Mouse (Mus musculus): ENCODE data around the gene Vstm4. TPM values are rescaled to one million over a fixed set of nuclear protein-coding genes. Genes with fewer than 3 reads are reported as not detected.
A peak's percentile ranks its signal among the peaks of the same experiment; 100 is the strongest.

The Vstm4 gene
- total and polyA plus RNA-seq, 3 experiments: not detected

DNA sequence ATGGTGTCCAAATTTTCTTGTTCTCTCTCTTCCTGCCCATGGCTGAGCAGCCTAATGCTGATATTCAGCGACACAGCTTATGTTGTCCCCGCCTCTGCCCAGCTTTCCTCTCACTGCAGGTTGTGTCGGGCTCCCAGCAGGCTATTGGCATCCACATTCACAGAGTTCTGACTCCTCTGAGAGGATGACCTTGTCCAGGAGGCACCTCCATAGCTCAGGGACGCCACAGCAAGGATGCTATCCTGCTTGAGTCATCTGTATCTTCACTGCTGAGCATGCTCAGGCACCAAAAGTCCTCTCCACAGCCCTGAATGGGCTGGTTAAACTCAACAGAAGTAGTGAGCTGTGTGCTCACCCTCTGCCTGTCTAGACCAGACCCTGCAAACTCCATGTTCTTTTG, 41.6 kb upstream of the Vstm4 start:
- Histone ChIP-seq H3K4me2 (ENCODE audit: insufficient read depth, low read depth, poor library complexity, severe bottlenecking) (no peak overlapping the region), H3K9ac (ENCODE audit: insufficient read depth, low read depth) (no peak overlapping the region), H3K36me3 (replicated peaks in 1 of 2; ENCODE audit: control insufficient read depth in 1 of 2, insufficient read depth in 1 of 2, low read length in 1 of 2) (no peaks in the 10 kb centered on the region), H3K4me3 (replicated peaks in 1 of 3; ENCODE audit: low read depth in 2 of 3, low read length in 2 of 3, poor library complexity in 1 of 3) (no peak overlapping the region), H3K27me3 (replicated peaks) (peaks cover 1% of the 10 kb centered on the region), H3K9me3 (replicated peaks; ENCODE audit: low read length) (no peaks in the 10 kb centered on the region), H3K4me1 (ENCODE audit: control insufficient read depth in 1 of 2, insufficient read depth in 2 of 2) (peaks cover 0 to 5% of the 10 kb centered on the region in 2 experiments; a peak in 2 of 4 replicates), H3K79me2 (replicated peaks; ENCODE audit: control insufficient read depth, extremely low read depth, insufficient read depth, poor library complexity, severe bottlenecking) (no peaks in the 10 kb centered on the region), H3K27ac (ENCODE audit: insufficient read depth, low read depth) (no peak overlapping the region)
- TF ChIP-seq TBP (conservative IDR thresholded peaks at IDR 0.05; ENCODE audit: low read depth, low read length) (no peak), RAD21 (IDR thresholded peaks at IDR 0.05; ENCODE audit: low read depth, low read length) (no peak), ZNF384 (IDR thresholded peaks at IDR 0.05; ENCODE audit: low read depth, low read length) (no peak), EP300 (IDR thresholded peaks at IDR 0.05; ENCODE audit: low read length) (no peak), JUN (IDR thresholded peaks at IDR 0.05; ENCODE audit: insufficient read depth, low read depth, low read length) (no peak), RCOR1 (conservative IDR thresholded peaks at IDR 0.05; ENCODE audit: low read depth, low read length) (no peak), MYC (IDR thresholded peaks at IDR 0.05; ENCODE audit: low read depth, low read length) (no peak), CTCF (conservative IDR thresholded peaks at IDR 0.05 in 1 of 2, IDR thresholded peaks at IDR 0.05 in 1 of 2; ENCODE audit: low read depth in 2 of 2, low read length in 2 of 2) (no peak), MAZ (IDR thresholded peaks at IDR 0.05; ENCODE audit: low read depth, low read length) (no peak), NRF1 (IDR thresholded peaks at IDR 0.05; ENCODE audit: low read depth, low read length) (no peak), CHD2 (IDR thresholded peaks at IDR 0.05; ENCODE audit: low read length) (no peak), MAFK (IDR thresholded peaks at IDR 0.05; ENCODE audit: insufficient replicate concordance, low read length) (no peak), SIN3A (IDR thresholded peaks at IDR 0.05; ENCODE audit: low read length) (no peak), ETS1 (conservative IDR thresholded peaks at IDR 0.05; ENCODE audit: low read depth, low read length) (no peak), KAT2A (IDR thresholded peaks at IDR 0.05; ENCODE audit: insufficient replicate concordance, low read length) (no peak)
- in situ Hi-C loops (cut with MboI; ENCODE audit: low pct_ligation_motif_present, low pct_unique_long_range_greater_than_20kb, low sequenced_read_pairs) (loop anchor here (25.0 kb wide), 1 partner anchor 203 kb away; no protein-coding TSS in a partner anchor), dilution Hi-C loops (cut with MboI; ENCODE audit: extremely low pct_ligation_motif_present, extremely low pct_unique_long_range_greater_than_20kb, low sequenced_read_pairs) (no loop called here)
- DNase-seq (ENCODE audit: extremely low read depth): no peak

GRCm38 (mm10) chr14:32816533-32816932, 40.0 kb upstream of the Vstm4 start:
- H3K79me2 ChIP-seq (replicated peaks; ENCODE audit: control insufficient read depth, extremely low read depth, insufficient read depth, poor library complexity, severe bottlenecking): no peaks in the 10 kb centered on the region
- no peaks in the 10 kb centered on the region for H3K9me3 ChIP-seq (replicated peaks; ENCODE audit: low read length)
- no peak overlapping the region for H3K27ac ChIP-seq (ENCODE audit: insufficient read depth, low read depth)
- peaks cover 1% of the 10 kb centered on the region for H3K27me3 ChIP-seq (replicated peaks)
- in situ Hi-C loops (cut with MboI; ENCODE audit: low pct_ligation_motif_present, low pct_unique_long_range_greater_than_20kb, low sequenced_read_pairs) (loop anchor here (25.0 kb wide), 1 partner anchor 204 kb away; no protein-coding TSS in a partner anchor), dilution Hi-C loops (cut with MboI; ENCODE audit: extremely low pct_ligation_motif_present, extremely low pct_unique_long_range_greater_than_20kb, low sequenced_read_pairs) (no loop called here)
- H3K4me2 ChIP-seq (ENCODE audit: insufficient read depth, low read depth, poor library complexity, severe bottlenecking): no peak overlapping the region
- no peak overlapping the region for H3K9ac ChIP-seq (ENCODE audit: insufficient read depth, low read depth)
- peaks cover 0 to 5% of the 10 kb centered on the region in 2 experiments; a peak in 2 of 4 replicates for H3K4me1 ChIP-seq (ENCODE audit: control insufficient read depth in 1 of 2, insufficient read depth in 2 of 2)
- H3K36me3 ChIP-seq (replicated peaks in 1 of 2; ENCODE audit: control insufficient read depth in 1 of 2, insufficient read depth in 1 of 2, low read length in 1 of 2): no peaks in the 10 kb centered on the region
- H3K4me3 ChIP-seq (replicated peaks in 1 of 3; ENCODE audit: low read depth in 2 of 3, low read length in 2 of 3, poor library complexity in 1 of 3): no peak overlapping the region
- peak; percentile 17 for DNase-seq (ENCODE audit: extremely low read depth)
- TF ChIP-seq CHD1 (IDR thresholded peaks at IDR 0.05; ENCODE audit: low read depth, low read length): no peak
- TF ChIP-seq IRF4 (IDR thresholded peaks at IDR 0.05; ENCODE audit: low read depth, low read length): no peak
- peak; percentile 49 for TF ChIP-seq RAD21 (IDR thresholded peaks at IDR 0.05; ENCODE audit: low read depth, low read length)
- TF ChIP-seq CTCF (conservative IDR thresholded peaks at IDR 0.05 in 1 of 2, IDR thresholded peaks at IDR 0.05 in 1 of 2; ENCODE audit: low read depth in 2 of 2, low read length in 2 of 2): peak in 1 of 2 experiments; percentile 65; a peak in 2 of 4 replicates
- TF ChIP-seq JUND (conservative IDR thresholded peaks at IDR 0.05; ENCODE audit: low read depth, low read length): no peak
- TF ChIP-seq SMC3 (IDR thresholded peaks at IDR 0.05; ENCODE audit: low read depth, low read length): peak; percentile 69

Measured in CH12.LX (cell line).